Mouse (Mus musculus): ENCODE measurements around the gene Mdga1.
A peak's percentile ranks its signal among the peaks of the same experiment; 100 is the strongest.

The Mdga1 gene

GRCm38 (mm10) chr17:29844949-29845348, 124.9 kb downstream of the Mdga1 start:
- no peak for DNase-seq (ENCODE audit: low spot score)

DNA sequence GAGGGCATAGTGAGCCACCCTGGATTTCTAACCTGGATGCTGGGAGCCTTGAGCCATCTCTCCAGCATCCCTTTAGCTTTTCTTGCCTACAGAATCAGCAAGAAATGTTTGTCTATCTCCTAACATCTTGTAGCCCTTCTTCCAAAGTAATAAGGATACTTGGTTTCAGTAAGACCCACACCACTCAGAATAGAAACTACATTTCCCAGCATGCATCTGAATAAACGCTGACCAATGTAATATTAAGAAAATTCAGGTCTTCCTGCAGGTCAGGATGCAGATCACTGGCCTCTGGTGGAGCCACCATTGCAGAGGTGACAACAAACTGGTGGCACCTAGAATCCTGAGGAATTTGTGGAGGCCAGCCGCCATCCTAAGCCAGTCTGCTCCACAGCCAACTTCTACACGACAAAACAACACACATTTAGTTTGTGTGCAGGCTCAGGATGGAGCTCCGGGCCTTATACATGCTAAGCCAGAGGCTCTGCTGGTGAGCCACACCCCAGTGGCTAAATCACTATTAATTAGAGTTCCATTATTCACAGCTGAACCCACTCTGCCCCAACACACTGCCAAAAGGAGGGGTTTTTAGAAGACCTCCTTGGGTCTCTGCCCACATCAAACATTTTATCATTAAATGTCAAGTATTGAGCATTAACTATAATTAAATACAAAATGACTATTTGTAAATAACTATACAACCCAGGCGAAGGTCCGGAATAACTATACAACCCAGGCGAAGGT, 126.3 kb downstream of the Mdga1 start:
- no peak for DNase-seq (ENCODE audit: low spot score)

DNA sequence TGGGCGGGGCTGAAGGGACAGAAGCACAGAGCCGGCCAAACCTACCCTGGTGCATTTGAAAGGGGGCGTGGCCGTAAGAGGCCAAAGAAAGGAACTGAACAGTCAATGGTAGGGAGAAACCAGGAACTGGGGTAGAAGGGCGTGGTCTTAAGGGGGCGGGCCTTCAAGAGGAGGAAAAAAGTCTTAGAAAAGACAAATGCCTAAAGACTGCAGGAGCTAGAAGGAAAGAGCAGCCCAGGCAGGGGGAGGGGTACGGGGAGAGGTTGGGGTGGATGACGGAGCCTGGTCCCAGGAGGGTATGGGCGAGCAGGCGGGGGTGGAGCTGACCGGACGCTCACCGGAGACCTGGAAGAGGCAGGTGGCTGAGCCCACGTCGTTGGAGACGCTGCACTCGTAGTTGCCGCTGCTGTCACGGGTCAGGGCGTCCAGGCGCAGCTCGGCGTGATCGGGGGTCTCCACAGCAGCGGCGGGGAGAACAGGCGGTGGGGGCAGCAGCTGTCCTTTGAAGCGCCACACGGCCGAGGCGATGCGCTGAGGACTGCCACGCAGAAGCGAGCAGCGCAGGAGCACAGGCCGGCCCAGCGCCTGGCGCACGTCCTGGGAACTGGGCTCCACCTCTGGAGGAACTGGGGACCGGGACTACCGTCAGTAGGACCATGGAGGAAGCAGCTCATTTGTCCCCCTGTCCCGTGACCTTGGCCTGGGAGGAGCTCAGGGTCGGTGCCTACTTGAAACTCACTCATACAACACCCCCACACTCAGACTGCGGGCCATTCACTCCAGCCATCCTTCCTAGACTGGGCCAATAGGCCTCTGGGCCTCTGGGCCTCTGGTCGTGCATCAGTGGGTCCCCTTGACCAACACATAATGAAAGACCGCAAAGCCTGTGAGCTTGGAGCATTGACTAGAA, 127.9 kb downstream of the Mdga1 start:
- no peak for DNase-seq (ENCODE audit: low spot score)

GRCm38 (mm10) chr17:29838029-29838428, 131.9 kb downstream of the Mdga1 start:
- DNase-seq (ENCODE audit: low spot score): no peak

DNA sequence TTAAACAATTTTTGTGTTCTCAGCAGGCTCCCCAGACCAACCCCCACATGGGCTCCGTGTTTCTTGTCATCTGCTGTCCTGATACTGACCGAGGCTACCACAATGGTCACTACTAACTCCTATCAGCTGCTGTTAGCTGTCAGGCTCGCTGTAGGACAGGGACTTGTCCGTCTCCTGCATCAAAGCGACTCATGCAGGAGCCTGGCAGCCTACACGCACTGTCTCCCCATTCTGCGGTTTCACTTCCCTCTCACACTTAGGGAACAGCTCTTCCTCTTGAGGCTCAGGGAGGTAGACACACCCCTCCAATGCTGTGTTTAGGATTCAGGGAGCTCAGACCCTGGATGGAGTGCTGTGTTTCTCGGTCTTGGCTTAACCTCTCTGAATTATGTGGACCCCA, 132.4 kb downstream of the Mdga1 start:
- DNase-seq (ENCODE audit: low spot score): no peak

DNA sequence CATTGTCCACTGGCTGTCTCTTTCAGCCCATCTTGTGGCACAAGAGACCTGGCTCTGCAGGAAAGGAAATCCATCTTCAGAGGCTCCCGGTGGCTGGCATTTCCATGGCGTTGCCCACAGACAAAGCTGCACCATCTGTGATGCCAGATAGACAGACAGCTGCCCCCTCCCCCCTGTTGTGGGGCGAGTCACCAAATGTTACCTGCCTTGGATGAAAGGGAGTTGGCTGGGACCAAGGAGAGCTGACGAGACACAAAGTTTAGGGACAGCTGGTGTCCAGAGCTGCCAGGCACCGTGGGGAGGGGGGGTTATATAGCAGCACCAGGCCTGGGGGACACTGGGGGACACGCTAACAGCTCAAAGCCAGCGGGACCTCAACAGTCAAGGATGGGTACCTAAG, 135.1 kb downstream of the Mdga1 start:
- DNase-seq (ENCODE audit: low spot score): peak; percentile 72

DNA sequence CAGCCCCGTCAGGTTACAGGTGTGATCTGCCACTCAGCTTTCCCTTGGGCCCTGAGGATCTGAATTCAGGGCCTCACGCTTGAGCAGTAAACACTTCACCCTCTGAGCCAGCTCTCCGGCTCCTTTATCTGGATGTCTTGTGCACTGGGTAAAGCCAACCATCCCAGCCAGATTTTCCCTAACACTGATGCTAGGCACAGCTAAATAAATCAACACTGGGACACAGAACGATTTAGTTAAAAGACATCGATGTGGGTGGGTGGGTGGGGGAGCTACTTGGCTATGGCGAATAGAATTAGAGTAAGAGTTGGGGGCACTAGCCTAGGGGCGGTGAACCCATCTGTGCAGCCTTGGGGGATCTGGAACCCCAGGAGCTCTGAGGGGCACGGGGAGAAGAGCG, 135.6 kb downstream of the Mdga1 start:
- no peak for DNase-seq (ENCODE audit: low spot score)

- DNase-seq (ENCODE audit: low spot score): no peak
These were observed 138.2 kb downstream of the Mdga1 start for GRCm38 (mm10) chr17:29831696-29832095.

GRCm38 (mm10) chr17:29829136-29829535, 140.8 kb downstream of the Mdga1 start:
- no peak for DNase-seq (ENCODE audit: low spot score)

- DNase-seq (ENCODE audit: low spot score): no peak
These were observed 142.3 kb downstream of the Mdga1 start for GRCm38 (mm10) chr17:29827602-29828001.

DNA sequence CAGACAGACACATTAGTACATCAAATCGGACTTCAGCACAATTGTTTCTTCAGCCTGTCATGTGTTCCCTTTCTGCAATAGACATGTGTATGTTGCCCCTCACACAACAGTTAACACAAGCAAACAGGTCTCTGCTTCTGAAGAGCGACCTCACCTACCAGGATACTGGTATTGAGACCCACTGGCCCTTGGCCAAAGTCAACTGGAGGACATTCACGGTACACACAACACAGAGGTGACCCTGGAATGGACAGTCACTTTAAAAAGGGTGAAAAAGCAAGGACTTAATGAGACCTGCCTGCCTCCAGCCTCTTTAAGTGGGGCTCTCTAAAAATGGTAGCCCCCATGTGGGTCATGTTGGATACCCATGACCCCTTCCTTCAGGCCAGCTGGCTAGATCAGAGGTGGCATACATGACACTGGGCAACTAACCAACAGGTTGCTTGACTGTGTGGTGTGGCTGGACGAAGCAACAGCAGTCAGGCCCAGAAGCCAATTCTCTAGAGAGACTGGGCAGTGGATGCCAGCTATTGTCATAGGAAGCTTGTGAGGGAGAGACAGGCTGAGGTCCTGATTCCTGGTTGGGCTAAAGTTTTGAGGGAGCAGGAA, 145.3 kb downstream of the Mdga1 start:
- DNase-seq (ENCODE audit: low spot score): no peak

- DNase-seq (ENCODE audit: low spot score): no peak
These were observed 145.7 kb downstream of the Mdga1 start for GRCm38 (mm10) chr17:29824208-29824509.

- no peak for DNase-seq (ENCODE audit: low spot score)
These were observed 146.3 kb downstream of the Mdga1 start for GRCm38 (mm10) chr17:29823439-29824207.

GRCm38 (mm10) chr17:29819608-29820007, 150.3 kb downstream of the Mdga1 start:
- DNase-seq (ENCODE audit: low spot score): no peak

- no peak for DNase-seq (ENCODE audit: low spot score)
These were observed 150.9 kb downstream of the Mdga1 start for GRCm38 (mm10) chr17:29818989-29819388.

- no peak for DNase-seq (ENCODE audit: low spot score)
These were observed 151.5 kb downstream of the Mdga1 start for GRCm38 (mm10) chr17:29818264-29818945.

DNA sequence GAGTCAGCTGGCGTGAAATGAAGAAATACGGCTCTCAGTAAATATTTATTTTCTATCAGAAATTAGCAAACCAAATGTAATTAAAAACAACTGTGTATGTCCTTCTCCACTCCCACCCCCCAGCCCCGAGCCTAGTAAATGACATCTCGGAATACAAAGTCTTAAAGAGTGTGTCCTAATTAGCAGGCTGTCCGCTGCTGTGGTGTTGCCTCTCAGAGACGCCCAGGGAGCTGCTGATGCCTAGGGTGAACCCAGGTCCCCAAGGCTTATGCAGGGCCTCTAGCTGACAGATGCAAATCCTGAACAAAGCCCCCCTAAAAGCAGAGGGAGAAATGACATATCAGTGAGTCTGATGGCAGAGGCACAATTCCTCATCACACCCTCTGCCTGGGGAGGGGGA, 155.1 kb downstream of the Mdga1 start:
- DNase-seq (ENCODE audit: low spot score): no peak

DNA sequence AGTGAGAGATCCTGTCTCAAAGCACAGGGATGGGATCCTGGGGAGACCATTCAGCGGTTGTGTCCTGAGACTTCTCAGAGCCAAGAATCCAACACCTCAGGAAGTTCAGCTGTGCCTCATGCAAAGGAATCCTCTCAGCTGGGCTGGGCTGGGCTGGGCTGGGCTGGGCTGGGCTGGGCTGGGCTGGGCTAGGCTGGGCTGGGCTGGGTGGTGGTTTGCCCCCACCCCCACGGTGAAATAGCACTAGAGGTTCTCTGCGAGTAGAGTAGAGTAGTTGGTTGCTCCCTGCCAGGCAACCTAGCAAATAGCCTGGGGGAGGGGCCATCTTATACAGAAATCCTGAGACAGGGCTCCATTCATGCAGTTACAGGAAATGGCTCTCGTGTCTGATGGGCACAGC, 156.6 kb downstream of the Mdga1 start:
- no peak for DNase-seq (ENCODE audit: low spot score)

GRCm38 (mm10) chr17:29803545-29803944, 166.3 kb downstream of the Mdga1 start:
- DNase-seq (ENCODE audit: low spot score): no peak

- peak; percentile 66 for DNase-seq (ENCODE audit: low spot score)
These were observed 168.5 kb downstream of the Mdga1 start for GRCm38 (mm10) chr17:29801358-29801757.

- DNase-seq (ENCODE audit: low spot score): no peak
These were observed 169.8 kb downstream of the Mdga1 start for GRCm38 (mm10) chr17:29800096-29800455.

Measured in layer of hippocampus, adult 11-12 months (tissue).